Mouse (Mus musculus) MEL (cell line): ENCODE results near the gene Col9a1. TPM values are rescaled to one million over a fixed set of nuclear protein-coding genes. Genes with fewer than 3 reads are reported as not detected.

ENCODE experiments used
- DNase-seq: peaks from one replicate; pipeline ENCODE4 v3.0.0; 2011; ENCODE audit warnings: low read depth, low spot score
- H3K27ac ChIP-seq: 2 replicates; pipeline ENCODE4 v1.5.1; 2012; ENCODE audit warnings: low read depth, mild to moderate bottlenecking, control low read depth, low read length, moderate library complexity; ENCODE audit not compliant: control insufficient read depth
- H3K27me3 ChIP-seq, 2 experiments: fragments of 150-350 bp in 1 of 2; sonication (generic) in 1 of 2; 2 replicates each; pipeline ENCODE4 v1.6.1; 2012; ENCODE audit warnings: low read length in 2 of 2, mild to moderate bottlenecking in 2 of 2, improper control_type of control experiment in 1 of 2, moderate library complexity in 1 of 2; ENCODE audit not compliant: insufficient read depth in 2 of 2, control insufficient read depth in 1 of 2
- H3K36me3 ChIP-seq, 2 experiments: 2 replicates each; pipeline ENCODE4 v1.6.1; 2012 to 2014; ENCODE audit warnings: low read length in 2 of 2, improper control_type of control experiment in 1 of 2, inconsistent platforms in 1 of 2, mild to moderate bottlenecking in 1 of 2; ENCODE audit not compliant: insufficient read depth in 2 of 2, control insufficient read depth in 1 of 2
- H3K4me1 ChIP-seq, 2 experiments: fragments of 150-350 bp in 1 of 2; sonication (generic) in 1 of 2; 2 replicates each; pipeline ENCODE4 v1.6.1; 2012; ENCODE audit warnings: low read length in 2 of 2, improper control_type of control experiment in 1 of 2, mild to moderate bottlenecking in 1 of 2; ENCODE audit not compliant: insufficient read depth in 2 of 2, control insufficient read depth in 1 of 2
- H3K4me3 ChIP-seq, 2 experiments: fragments of 150-350 bp in 1 of 2; sonication (generic) in 1 of 2; 2 replicates each; pipeline ENCODE4 v1.5.1; 2012; ENCODE audit warnings: low read depth in 2 of 2, low read length in 2 of 2, mild to moderate bottlenecking in 2 of 2, moderate library complexity in 2 of 2, control low read depth in 1 of 2, improper control_type of control experiment in 1 of 2; ENCODE audit not compliant: control insufficient read depth in 1 of 2, insufficient read depth in 1 of 2
- H3K79me2 ChIP-seq: 2 replicates; pipeline ENCODE4 v1.6.1; 2012; ENCODE audit warnings: mild to moderate bottlenecking, low read length, moderate library complexity; ENCODE audit not compliant: control insufficient read depth, poor library complexity, insufficient read depth
- H3K9ac ChIP-seq: 2 replicates; pipeline ENCODE4 v1.6.1; 2012; ENCODE audit warnings: low read depth, mild to moderate bottlenecking, control low read depth, low read length, moderate library complexity; ENCODE audit not compliant: control insufficient read depth, poor library complexity, severe bottlenecking
- H3K9me3 ChIP-seq: fragments of 150-350 bp; sonication (generic); replicated peaks from 2 replicates; pipeline ENCODE4 v1.6.1; 2012; ENCODE audit warnings: mild to moderate bottlenecking, low read length, improper control_type of control experiment, moderate library complexity; ENCODE audit not compliant: insufficient read depth
- BHLHE40 ChIP-seq: IDR thresholded peaks from 2 replicates; pipeline ENCODE4 v1.6.1; 2012; ENCODE audit warnings: low read depth, mild to moderate bottlenecking, inconsistent platforms, low read length, improper control_type of control experiment, borderline replicate concordance
- CHD2 ChIP-seq: IDR thresholded peaks from 2 replicates; pipeline ENCODE4 v1.6.1; 2011; ENCODE audit warnings: low read length, improper control_type of control experiment
- CTCF ChIP-seq, 3 experiments: IDR thresholded peaks in 2 of 3; conservative IDR thresholded peaks in 1 of 3; 2 replicates each; pipeline ENCODE4 v1.5.1; 2011 to 2012; ENCODE audit warnings: low read length in 3 of 3, low read depth in 2 of 3, mild to moderate bottlenecking in 2 of 3, improper control_type of control experiment in 1 of 3, inconsistent platforms in 1 of 3, mixed read lengths in 1 of 3, moderate library complexity in 1 of 3; ENCODE audit not compliant: control insufficient read depth in 1 of 3, insufficient read depth in 1 of 3, poor library complexity in 1 of 3, severe bottlenecking in 1 of 3
- E2F4 ChIP-seq: IDR thresholded peaks from 2 replicates; pipeline ENCODE4 v1.6.1; 2011; ENCODE audit warnings: low read depth, low read length, improper control_type of control experiment, borderline replicate concordance
- ETS1 ChIP-seq: IDR thresholded peaks from 2 replicates; pipeline ENCODE4 v1.6.1; 2012; ENCODE audit warnings: low read depth, mild to moderate bottlenecking, inconsistent platforms, low read length, improper control_type of control experiment, moderate library complexity
- GABPA ChIP-seq: IDR thresholded peaks from 2 replicates; pipeline ENCODE4 v1.6.1; 2012; ENCODE audit warnings: low read depth, mild to moderate bottlenecking, inconsistent platforms, low read length, improper control_type of control experiment, moderate library complexity
- HCFC1 ChIP-seq: IDR thresholded peaks from 2 replicates; pipeline ENCODE4 v1.6.1; 2012; ENCODE audit warnings: low read depth, mild to moderate bottlenecking, inconsistent platforms, low read length, improper control_type of control experiment, moderate library complexity
- JUND ChIP-seq: IDR thresholded peaks from 2 replicates; pipeline ENCODE4 v1.6.1; 2011; ENCODE audit warnings: low read depth, mild to moderate bottlenecking, improper control_type of control experiment, low read length
- MAFK ChIP-seq: IDR thresholded peaks from 2 replicates; pipeline ENCODE4 v1.6.1; 2011; ENCODE audit warnings: low read depth, mild to moderate bottlenecking, low read length, improper control_type of control experiment, borderline replicate concordance
- MAX ChIP-seq: IDR thresholded peaks from 2 replicates; pipeline ENCODE4 v1.6.1; 2011; ENCODE audit warnings: low read length, improper control_type of control experiment
- MAZ ChIP-seq: IDR thresholded peaks from 2 replicates; pipeline ENCODE4 v1.6.1; 2012; ENCODE audit warnings: low read depth, mild to moderate bottlenecking, inconsistent platforms, low read length, improper control_type of control experiment
- MEF2A ChIP-seq: IDR thresholded peaks from 2 replicates; pipeline ENCODE4 v1.6.1; 2014; ENCODE audit warnings: low read depth, mild to moderate bottlenecking, inconsistent platforms, low read length, improper control_type of control experiment; ENCODE audit not compliant: poor library complexity, insufficient replicate concordance, severe bottlenecking; ENCODE audit errors: extremely low read depth
- MYC ChIP-seq: IDR thresholded peaks from 2 replicates; pipeline ENCODE4 v1.6.1; 2011; ENCODE audit warnings: low read depth, mild to moderate bottlenecking, low read length, improper control_type of control experiment, moderate library complexity
- NELFE ChIP-seq: IDR thresholded peaks from 2 replicates; pipeline ENCODE4 v1.6.1; 2011; ENCODE audit warnings: low read depth, low read length, improper control_type of control experiment
- POLR2A ChIP-seq, 2 experiments: IDR thresholded peaks; 2 replicates each; pipeline ENCODE4 v1.6.1; 2011 to 2012; ENCODE audit warnings: low read length in 2 of 2, mild to moderate bottlenecking in 2 of 2, control low read depth in 1 of 2, improper control_type of control experiment in 1 of 2, low read depth in 1 of 2, moderate library complexity in 1 of 2; ENCODE audit not compliant: control insufficient read depth in 1 of 2, insufficient read depth in 1 of 2, poor library complexity in 1 of 2
- POLR2AphosphoS2 ChIP-seq: IDR thresholded peaks from 2 replicates; pipeline ENCODE4 v1.6.1; 2011; ENCODE audit warnings: low read length, improper control_type of control experiment
- RAD21 ChIP-seq: IDR thresholded peaks from 2 replicates; pipeline ENCODE4 v1.6.1; 2011; ENCODE audit warnings: mild to moderate bottlenecking, low read depth, low read length, improper control_type of control experiment
- RCOR1 ChIP-seq: IDR thresholded peaks from 2 replicates; pipeline ENCODE4 v1.6.1; 2012; ENCODE audit warnings: low read depth, mild to moderate bottlenecking, inconsistent platforms, low read length, improper control_type of control experiment
- SIN3A ChIP-seq: IDR thresholded peaks from 2 replicates; pipeline ENCODE4 v1.6.1; 2012; ENCODE audit warnings: low read length, improper control_type of control experiment, inconsistent platforms
- TAL1 ChIP-seq: IDR thresholded peaks from 2 replicates; pipeline ENCODE4 v1.6.1; 2012; ENCODE audit warnings: mild to moderate bottlenecking, inconsistent platforms, low read length, moderate library complexity, mixed read lengths
- TCF12 ChIP-seq: IDR thresholded peaks from 2 replicates; pipeline ENCODE4 v1.6.1; 2014; ENCODE audit warnings: low read depth, mild to moderate bottlenecking, inconsistent platforms, low read length, improper control_type of control experiment, moderate library complexity
- UBTF ChIP-seq: IDR thresholded peaks from 2 replicates; pipeline ENCODE4 v1.6.1; 2012; ENCODE audit warnings: low read depth, mild to moderate bottlenecking, inconsistent platforms, low read length, improper control_type of control experiment, moderate library complexity, borderline replicate concordance; ENCODE audit not compliant: insufficient read depth
- ZKSCAN1 ChIP-seq: IDR thresholded peaks from 2 replicates; pipeline ENCODE4 v1.6.1; 2012; ENCODE audit warnings: low read depth, mild to moderate bottlenecking, inconsistent platforms, low read length, improper control_type of control experiment, moderate library complexity
- polyA plus RNA-seq, 2 experiments: library from polyadenylated mRNA; stranded (reverse) in 1 of 2; unstranded in 1 of 2; fragments of >175 nt in 1 of 2; fragments of >200 nt in 1 of 2; gene quantifications; 2 replicates each; pipeline versions ENCODE4 v1.2.1 to v1.2.4; 2012; ENCODE audit warnings: low replicate concordance in 2 of 2, low read depth in 1 of 2; ENCODE audit not compliant: insufficient read length in 2 of 2, insufficient read depth in 1 of 2, missing spikeins in 1 of 2
- total RNA-seq: library from RNA; depleted of rRNA; stranded (reverse); fragments of 300-350 nt; gene quantifications from 2 replicates; pipeline ENCODE4 v1.2.3, GENCODE M21; 2012

The Col9a1 gene
- total and polyA plus RNA-seq, 3 experiments, result not detected

- TF ChIP-seq POLR2AphosphoS2, result no peak
- no peak for TF ChIP-seq GABPA
- no peak for TF ChIP-seq TCF12
- no peak for TF ChIP-seq SIN3A
- no peak for TF ChIP-seq UBTF
- TF ChIP-seq NELFE, result no peak
- TF ChIP-seq ETS1, result no peak
- TF ChIP-seq JUND, result no peak
- no peak for TF ChIP-seq ZKSCAN1
- TF ChIP-seq, all 39 proteins: peak for 4
Measured at GRCm38 (mm10) chr1:24171205-24171866, 6.1 kb upstream of the Col9a1 start (continued).

GRCm38 (mm10) chr1:24171898-24172297, 5.5 kb upstream of the Col9a1 start:
- H3K27ac ChIP-seq, result no peak overlapping the region
- H3K27me3 ChIP-seq, result no peaks in the 10 kb centered on the region
- H3K4me1 ChIP-seq, result no peaks in the 10 kb centered on the region
- no peak for DNase-seq
- H3K4me3 ChIP-seq, result no peak overlapping the region
- H3K9ac ChIP-seq, result no peak overlapping the region
- TF ChIP-seq UBTF, result no peak
- TF ChIP-seq POLR2A (IDR thresholded peaks at IDR 0.05; ENCODE audit: control insufficient read depth in 1 of 2, insufficient read depth in 1 of 2, low read depth in 1 of 2, low read length in 2 of 2, poor library complexity in 1 of 2), result no peak
- TF ChIP-seq E2F4, result no peak
- TF ChIP-seq MYC, result no peak
- TF ChIP-seq CHD2, result no peak
- TF ChIP-seq HCFC1, result no peak
- no peak for TF ChIP-seq MEF2A
- TF ChIP-seq BHLHE40, result no peak
- no peak for TF ChIP-seq GABPA
- no peak for TF ChIP-seq SIN3A
- TF ChIP-seq ZKSCAN1, result no peak
- TF ChIP-seq MAFK, result no peak
- TF ChIP-seq MAX, result no peak
- no peak for TF ChIP-seq CTCF (IDR thresholded peaks at IDR 0.05 in 2 of 3, conservative IDR thresholded peaks at IDR 0.05 in 1 of 3; ENCODE audit: control insufficient read depth in 1 of 3, insufficient read depth in 1 of 3, low read depth in 2 of 3, low read length in 3 of 3, poor library complexity in 1 of 3, severe bottlenecking in 1 of 3)
- TF ChIP-seq TAL1, result no peak
- no peak for TF ChIP-seq RAD21
- TF ChIP-seq RCOR1, result no peak
- TF ChIP-seq MAZ, result no peak
- no peaks in the 10 kb centered on the region for H3K9me3 ChIP-seq
- no peaks in the 10 kb centered on the region for H3K36me3 ChIP-seq
- H3K79me2 ChIP-seq, result no peaks in the 10 kb centered on the region
